1 mouse cellular context compared by ENCODE assay signal in the genomic region with DNA sequence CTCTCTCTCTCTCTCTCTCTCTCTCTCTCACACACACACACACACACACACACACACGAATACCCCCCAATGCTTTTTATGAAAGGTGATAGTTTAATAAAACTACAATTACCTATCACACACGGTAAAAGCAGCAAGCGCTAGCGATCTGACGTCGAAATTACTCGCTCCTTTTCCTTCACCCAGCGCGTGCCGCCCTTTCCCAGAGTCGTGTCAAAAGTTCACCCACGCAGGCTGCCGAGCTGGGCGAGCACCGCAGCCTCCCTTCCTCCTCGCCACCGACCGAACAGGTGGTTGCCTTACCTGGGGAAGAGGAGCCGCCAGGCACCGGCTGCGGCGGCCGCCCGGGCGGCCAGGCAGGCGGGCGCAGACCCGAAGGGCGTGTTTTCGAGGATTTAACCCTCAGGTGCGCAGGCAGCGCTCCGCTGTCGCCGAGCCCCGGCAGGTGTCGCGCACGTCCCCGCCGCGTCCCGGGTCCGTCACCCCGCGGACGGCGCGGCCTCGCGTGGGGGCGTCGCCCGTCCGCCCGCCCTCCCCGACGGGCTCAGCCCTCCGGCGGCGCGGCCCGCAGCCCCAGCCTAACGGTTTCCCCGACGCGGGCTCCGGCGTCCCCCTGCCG.
TF ChIP-seq lines count a peak whose summit lies in the region.

No protein-coding gene starts in this region.

TF ChIP-seq in CH12.LX, 34 proteins besides CTCF, POLR2A, EP300 and RAD21 (continued from another document):
- TF ChIP-seq ELF1 (IDR thresholded peaks at IDR 0.05; ENCODE audit: low read depth, low read length) = no peak
TF ChIP-seq in CH12.LX: peak in this region for 0.
